Mouse (Mus musculus) gastrocnemius, postnatal 4 days (tissue): ENCODE data around the gene Cd207. TPM values are rescaled to one million over a fixed set of nuclear protein-coding genes. Genes with fewer than 3 reads are reported as not detected.
"Not testable (repeated sequence)": the region's sequence is repeated elsewhere in the genome, so short reads cannot be mapped to it uniquely, and the experiment has no call there.

ENCODE experiments used
- DNase-seq, 2 experiments: peaks; one replicate each; pipeline ENCODE4 v3.0.0; 2021 to 2022; ENCODE audit warnings: low spot score in 2 of 2, mixed read lengths in 2 of 2
- total RNA-seq, 2 experiments: library from RNA; stranded (reverse); gene quantifications; 2 replicates each; pipeline ENCODE4 v1.2.3; 2021

Gene Cd207
- total RNA-seq, 2 experiments from 2014 or later = not detected

DNA sequence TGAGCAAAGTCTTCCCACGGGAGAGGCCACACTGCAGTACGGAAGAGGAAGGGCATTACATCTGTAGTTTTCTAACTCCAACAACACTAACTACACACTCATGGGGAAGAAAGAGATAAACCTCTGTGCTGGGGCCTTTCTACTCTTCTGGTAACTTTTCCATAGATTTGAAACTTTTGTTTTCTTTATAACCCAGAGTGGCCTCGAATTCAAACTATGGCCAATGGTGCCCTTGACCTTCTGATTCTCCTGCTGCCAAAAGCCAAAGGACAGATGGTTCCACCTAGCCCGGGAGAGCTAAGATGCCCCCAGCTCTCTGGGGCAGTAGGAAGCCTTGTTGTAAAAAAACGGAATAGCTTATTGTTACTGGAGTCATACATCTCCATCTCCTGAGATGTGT lies 22.3 kb upstream of the Cd207 start:
- no peak for DNase-seq

DNA sequence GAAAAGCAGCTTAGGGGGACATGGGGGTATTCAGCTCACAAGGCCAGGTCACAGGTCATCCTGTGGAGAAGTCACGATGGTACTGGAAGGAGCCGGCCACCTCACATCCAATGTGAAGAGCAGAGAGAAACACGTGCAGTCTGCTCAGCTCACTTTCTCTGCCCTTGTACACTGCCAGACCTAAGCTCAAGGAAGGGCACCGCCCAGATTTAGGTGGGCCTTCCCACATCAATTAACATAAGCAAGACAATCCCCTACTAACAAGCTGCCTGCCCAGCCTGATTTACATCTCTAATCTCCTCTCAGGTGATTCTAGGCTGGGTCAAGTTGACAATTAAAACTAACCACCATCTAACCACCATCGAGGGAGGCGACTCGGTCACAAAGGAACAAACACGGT lies 20.3 kb upstream of the Cd207 start:
- DNase-seq = no peak

DNA sequence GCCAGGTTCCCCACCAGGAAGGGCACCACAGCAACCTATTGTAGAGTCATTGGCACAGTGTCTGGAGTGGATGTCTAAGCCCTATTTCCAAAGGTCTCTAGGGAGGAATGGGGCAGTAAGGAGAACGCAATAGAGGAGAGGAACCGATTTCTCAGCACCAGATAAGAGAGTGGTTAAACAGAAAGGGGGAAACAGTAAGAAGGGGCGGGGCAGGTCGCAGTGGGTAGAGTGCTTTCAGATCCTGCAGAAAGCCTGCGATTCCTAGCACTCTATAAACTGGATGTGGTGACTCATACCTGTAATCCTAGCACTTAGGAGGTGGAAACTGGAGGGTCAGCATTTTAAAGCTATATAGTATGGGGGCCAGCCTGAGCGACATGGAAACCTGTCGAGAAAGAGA lies 19.0 kb upstream of the Cd207 start:
- DNase-seq = no peak

DNA sequence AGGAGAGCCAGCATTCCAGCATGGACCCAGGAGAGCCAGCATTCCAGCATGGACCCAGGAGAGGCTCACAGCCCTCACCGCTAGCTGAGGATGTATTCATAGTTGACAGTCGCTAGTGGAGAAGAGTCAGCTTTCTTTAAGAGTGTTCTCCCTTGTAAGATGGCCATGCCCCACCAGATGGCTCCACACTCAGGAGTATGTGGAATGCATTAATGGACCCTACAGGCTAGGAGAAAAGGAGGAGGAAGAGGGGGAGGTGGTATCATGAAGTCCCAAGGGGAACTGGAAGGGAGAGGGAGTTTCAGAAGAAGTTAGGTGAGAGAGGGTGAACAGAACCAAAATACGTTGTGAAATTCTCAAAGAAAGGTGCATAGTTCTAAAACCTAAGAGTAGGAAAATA lies 18.1 kb upstream of the Cd207 start:
- DNase-seq = no peak

DNA sequence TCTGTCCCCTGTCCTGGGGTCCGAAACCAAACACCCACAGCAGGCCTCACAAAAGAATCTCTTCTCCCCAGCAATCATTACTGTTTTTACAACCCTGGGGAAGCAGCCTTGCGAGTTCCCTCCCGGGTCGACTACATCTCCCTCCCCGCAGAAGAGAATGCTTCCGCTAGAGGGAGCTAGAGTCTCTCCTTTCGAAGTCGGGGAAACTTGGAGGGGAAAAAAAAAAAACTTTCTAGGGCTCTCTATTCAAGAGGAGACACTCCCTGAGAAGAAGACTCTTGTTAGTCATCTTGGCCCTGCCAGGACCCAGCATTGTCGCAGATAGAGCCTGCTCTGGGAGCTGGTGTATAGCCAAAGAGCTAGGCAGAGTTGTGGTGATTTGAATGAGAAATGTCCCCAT lies 16.2 kb upstream of the Cd207 start:
- DNase-seq = peak in 1 of 2 experiments; percentile 54

DNA sequence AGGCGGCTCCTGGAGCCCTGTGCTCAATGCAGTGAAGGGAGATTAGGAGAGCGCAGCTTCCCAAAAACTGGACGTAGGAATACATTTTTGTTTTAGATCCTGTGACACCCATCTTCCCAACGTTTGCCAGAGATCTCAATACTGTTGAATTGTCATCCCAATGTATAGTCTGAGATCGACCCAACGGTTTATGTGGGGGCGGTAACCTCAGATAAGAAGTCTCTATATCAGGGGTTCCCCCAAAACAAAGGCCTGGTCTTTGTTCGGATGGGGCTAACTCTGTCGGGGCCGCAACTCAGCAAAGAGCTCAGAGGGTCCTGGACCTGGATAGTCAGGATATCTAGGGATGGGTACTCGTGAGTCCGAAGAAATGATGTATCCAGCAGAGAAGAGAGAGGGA lies 15.3 kb upstream of the Cd207 start:
- no peak for DNase-seq

- no peak for DNase-seq
Measured at GRCm38 (mm10) chr6:83690936-83691335, 13.3 kb upstream of the Cd207 start.

DNA sequence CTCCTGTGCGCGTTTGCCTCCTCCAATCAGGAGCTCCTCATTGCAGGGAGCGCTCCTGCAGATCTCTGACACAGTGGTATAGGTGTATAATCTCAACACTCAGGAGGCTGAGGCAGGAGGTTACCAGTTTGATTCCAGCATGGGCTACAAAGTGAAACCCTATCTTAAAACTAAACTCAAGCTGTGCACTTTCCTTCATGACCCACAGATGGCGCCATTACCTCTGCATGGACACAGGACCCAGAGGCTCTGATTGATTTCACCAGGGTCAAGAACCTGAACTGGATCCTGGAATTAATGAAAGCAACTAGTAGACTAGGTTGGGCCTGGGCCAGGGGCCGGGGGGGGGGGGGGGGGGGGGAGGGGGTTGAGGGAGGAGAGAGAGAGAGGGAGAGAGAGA lies 12.6 kb upstream of the Cd207 start:
- DNase-seq = peak in 1 of 2 experiments; percentile 39

DNA sequence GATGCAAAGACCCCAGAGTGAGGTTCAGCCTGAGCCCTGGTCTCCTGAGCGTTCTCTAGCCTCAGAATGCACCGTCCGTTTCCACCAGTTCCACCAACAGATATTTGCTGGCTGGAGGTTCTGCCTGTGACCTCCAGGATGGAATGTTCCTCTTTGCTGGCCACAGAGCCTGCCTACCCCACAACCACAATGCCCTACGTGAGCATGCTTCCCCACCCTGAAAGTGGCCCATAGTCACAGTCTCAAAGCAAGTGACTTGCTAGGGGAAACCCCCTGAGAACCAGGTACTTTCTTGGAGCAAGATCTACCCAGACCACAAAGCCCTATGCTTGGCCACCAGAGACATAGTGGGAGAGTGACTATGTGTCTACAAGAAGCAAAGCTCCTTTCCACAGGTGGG lies 11.7 kb upstream of the Cd207 start:
- DNase-seq = no peak

GRCm38 (mm10) chr6:83673395-83673794 lies 4.3 kb downstream of the Cd207 start:
- peak; percentile 44 to 72 for DNase-seq

- DNase-seq = no peak
Measured at GRCm38 (mm10) chr6:83665009-83665408, 12.6 kb downstream of the Cd207 start.

DNA sequence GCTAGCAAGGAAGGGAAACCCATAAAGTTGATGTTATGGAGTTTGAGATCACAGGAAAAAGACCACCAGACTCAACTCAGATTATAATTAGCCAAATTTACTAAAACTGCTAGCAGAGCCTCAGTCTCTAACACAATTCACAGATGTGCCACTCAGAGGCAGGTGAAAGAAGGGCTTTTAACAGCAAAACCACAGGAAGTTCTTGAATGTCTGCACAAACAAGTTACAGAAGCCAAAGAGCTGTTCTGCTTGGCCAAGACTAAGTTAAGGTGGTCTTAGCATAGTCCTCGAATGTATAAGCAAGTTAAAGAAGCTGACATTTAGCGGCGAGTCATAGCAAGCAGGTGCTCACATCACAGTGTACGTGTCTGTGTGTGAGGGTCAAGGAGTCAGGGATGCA lies 16.8 kb downstream of the Cd207 start:
- DNase-seq = no peak

DNA sequence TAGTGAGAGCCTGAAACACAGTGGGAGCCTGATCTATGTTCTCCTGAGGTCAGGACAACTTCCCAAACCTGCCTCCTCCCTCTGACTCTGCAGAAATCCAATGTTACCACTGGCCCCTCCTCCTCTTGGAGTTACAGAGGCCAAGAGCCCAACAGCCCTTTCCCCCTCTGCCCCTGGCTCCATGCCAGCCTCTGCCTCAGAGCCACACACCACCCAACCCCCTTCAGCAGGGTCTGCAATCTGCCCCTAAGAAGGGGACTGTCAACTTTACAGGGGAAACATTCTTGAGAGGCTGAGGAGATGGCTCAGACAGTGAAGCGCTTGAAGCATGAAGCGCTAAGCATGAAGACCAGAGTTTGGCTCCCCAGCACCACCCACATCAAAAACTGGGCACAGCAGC lies 21.6 kb downstream of the Cd207 start, which contains the start of gene Clec4f:
Gene Clec4f (minus strand): TSS at position 101 of the 400 bp plus-strand sequence.
- no peak for DNase-seq

- no peak for DNase-seq
Measured at GRCm38 (mm10) chr6:83646715-83647114, 30.9 kb downstream of the Cd207 start.

DNA sequence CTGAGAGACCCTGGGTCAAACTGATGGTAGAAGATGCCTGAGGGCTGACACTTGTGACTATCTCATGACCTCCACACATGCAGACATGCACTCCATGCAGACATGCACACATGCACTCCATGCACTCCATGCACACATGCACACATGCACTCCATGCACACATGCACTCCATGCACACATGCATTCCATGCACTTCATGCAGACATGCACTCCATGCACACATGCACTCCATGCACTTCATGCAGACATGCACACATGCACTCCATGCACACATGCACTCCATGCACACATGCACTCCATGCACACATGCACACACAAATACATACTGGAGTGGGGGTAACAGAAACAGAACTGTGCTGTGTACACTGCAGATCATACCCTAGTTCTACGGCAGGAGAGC lies 42.3 kb downstream of the Cd207 start:
- DNase-seq = no peak

- not testable (repeated sequence) for DNase-seq
Measured at GRCm38 (mm10) chr6:83634631-83635030, 43.0 kb downstream of the Cd207 start.

DNA sequence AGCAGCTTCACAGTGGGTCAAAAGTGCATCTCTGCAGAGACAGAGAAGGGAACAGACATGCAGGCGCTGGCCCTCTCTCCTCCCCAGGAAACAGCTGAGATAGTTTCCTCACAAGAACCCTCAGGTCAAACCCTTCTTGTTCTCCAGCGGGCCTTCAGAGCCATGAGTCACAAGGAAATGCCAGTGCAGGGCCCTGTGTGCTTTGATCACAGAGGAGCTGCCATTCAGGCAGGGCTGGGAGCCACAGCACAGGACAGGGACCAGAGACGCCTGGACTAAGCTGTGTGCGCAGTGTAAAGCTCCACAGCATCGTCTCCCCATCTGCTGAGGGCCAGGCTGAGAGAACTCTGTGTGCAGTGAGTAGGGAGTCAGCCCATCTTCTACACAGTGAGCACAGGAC lies 43.6 kb downstream of the Cd207 start:
- DNase-seq = not testable (repeated sequence)

DNA sequence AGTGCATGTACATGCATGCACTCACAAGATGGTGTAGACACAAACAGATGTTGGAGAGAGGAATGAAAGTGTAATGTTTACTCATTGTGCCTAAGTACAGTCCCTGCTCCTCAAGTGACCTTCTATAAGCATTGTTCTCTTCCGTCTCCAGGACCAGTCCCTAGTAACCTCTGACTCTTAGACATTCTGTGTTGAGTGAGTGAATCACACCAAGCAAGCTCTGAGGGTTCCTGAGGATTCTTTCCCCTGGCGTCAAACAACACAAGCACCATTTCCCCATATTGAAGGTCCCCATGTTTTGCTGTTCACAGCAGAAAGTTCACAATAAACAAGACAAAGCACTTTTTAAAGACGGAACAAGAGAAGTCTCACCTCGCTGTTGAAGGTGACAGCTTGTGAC lies 45.8 kb downstream of the Cd207 start:
- DNase-seq = no peak

- DNase-seq = no peak
Measured at GRCm38 (mm10) chr6:83626781-83627180, 50.9 kb downstream of the Cd207 start.

Other genes with a start within 250 kb of the Cd207 start
- 10 to 100 TPM; 63.8 to 74.0 TPM for gene Tet3, start 218.8 kb downstream of the Cd207 start, total RNA-seq
- 10 to 100 TPM; 24.5 to 30.2 TPM for gene Dguok, start 170.9 kb downstream of the Cd207 start, total RNA-seq
- gene Actg2, start 141.6 kb downstream of the Cd207 start, total RNA-seq = 10 to 100 TPM; 10.7 to 19.4 TPM
- gene Stambp, start 105.1 kb downstream of the Cd207 start, total RNA-seq = 10 to 100 TPM; 15.2 to 15.4 TPM
- gene Clec4f, start 21.7 kb downstream of the Cd207 start, total RNA-seq = under 1 TPM in 1 of 2 experiments, not detected in 1; 0.23 TPM
- gene Vax2, start 33.4 kb upstream of the Cd207 start, total RNA-seq = not detected
- not detected for gene Atp6v1b1, start 65.1 kb upstream of the Cd207 start, total RNA-seq
- gene Ankrd53, start 84.8 kb upstream of the Cd207 start, total RNA-seq = not detected
- gene Tex261, start 98.0 kb upstream of the Cd207 start, total RNA-seq = 10 to 100 TPM; 48.6 to 53.3 TPM
- gene Nagk, start 117.1 kb upstream of the Cd207 start, total RNA-seq = 10 to 100 TPM; 23.5 to 28.6 TPM
- gene Paip2b, start 153.9 kb upstream of the Cd207 start, total RNA-seq = 10 to 100 TPM; 32.6 to 32.7 TPM
- 10 to 100 TPM; 61.7 to 82.4 TPM for gene Zfp638, start 189.3 kb upstream of the Cd207 start, total RNA-seq